Comparison of ENCODE assay signal across 8 mouse cellular contexts in genomic region chr2:36214023-36214422, GRCm38 (mm10). TPM values are rescaled to one million over a fixed set of nuclear protein-coding genes. Genes with fewer than 3 reads are reported as not detected.
A peak's percentile ranks its signal among the peaks of the same experiment; 100 is the strongest.
DNase-seq lines count a peak whose midpoint lies in the region; ATAC-seq lines count a peak whose summit lies in the region.

No protein-coding gene starts in this region.

- H3K27me3 ChIP-seq in hindbrain, embryonic 14.5 days (ENCODE audit: control insufficient read depth, insufficient read depth, low read length): peaks cover 32% of the 10 kb centered on the region

- H3K9ac ChIP-seq in hindbrain, embryonic 14.5 days: no peak overlapping the region

- no peaks in the 10 kb centered on the region; the same call in 1 of the 2 replicates for H3K4me1 ChIP-seq in hindbrain, embryonic 14.5 days (replicated peaks; ENCODE audit: control insufficient read depth, insufficient read depth, low read length)

- no peaks in the 10 kb centered on the region for H3K36me3 ChIP-seq in hindbrain, embryonic 14.5 days (replicated peaks; ENCODE audit: control insufficient read depth, insufficient read depth)

- WGBS in hindbrain, embryonic 14.5 days: 7% methylated on average over 8 of the region's 8 CpGs

- DNase-seq in R1 (ENCODE audit: low read depth, low spot score): peak; percentile 83
- DNase-seq in cerebellum, postnatal 14 days: peak; percentile 91 to 92
- peak; percentile 78 to 84 for DNase-seq in frontal cortex, postnatal 25 days (ENCODE audit: low spot score in 2 of 2)
- DNase-seq in hindbrain, embryonic 14.5 days (ENCODE audit: low spot score): peak; percentile 95
- peak; percentile 81 to 94 for DNase-seq in layer of hippocampus, postnatal 25 days (ENCODE audit: extremely low spot score in 1 of 2, low spot score in 1 of 2)
- DNase-seq in lung, postnatal 25 days (ENCODE audit: low spot score): peak; percentile 90
- peak; percentile 92 for DNase-seq in retina, embryonic 14.5 days (ENCODE audit: low spot score)
- DNase-seq in thymus, postnatal 36 days: peak; percentile 66 to 72

- H3K9me3 ChIP-seq in hindbrain, embryonic 14.5 days (ENCODE audit: control insufficient read depth, low read length): no peaks in the 10 kb centered on the region

- peak overlapping the region; percentile 32 for H3K4me2 ChIP-seq in hindbrain, embryonic 14.5 days (replicated peaks)

- H3K27ac ChIP-seq in hindbrain, embryonic 14.5 days: no peak overlapping the region

- peak; percentile 86 for ATAC-seq in hindbrain, embryonic 14.5 days (ENCODE audit: low FRiP score)

- H3K4me3 ChIP-seq in hindbrain, embryonic 14.5 days (replicated peaks; ENCODE audit: low read length): no peak overlapping the region

RNA-seq across cellular contexts. Expression of gene Ptgs1, which starts 16.2 kb away (rescaled TPM):
- 6.5 and 7.6 TPM in 2 replicates for polyA plus RNA-seq in hindbrain, embryonic 14.5 days (2014; fragmentation: Nextera tagmentation; extraction: Ambion mirVana)
- total RNA-seq in layer of hippocampus, postnatal 25 days (2021): 10 to 100 TPM; 16.3 to 17.0 TPM
